Mouse (Mus musculus) right cerebral cortex, adult 18-20 months (tissue): ENCODE results near the gene Elk3.

Experiments used
- DNase-seq: peaks from one replicate; pipeline ENCODE4 v3.0.0; 2022; ENCODE audit warnings: mixed read lengths

The Elk3 gene

DNA sequence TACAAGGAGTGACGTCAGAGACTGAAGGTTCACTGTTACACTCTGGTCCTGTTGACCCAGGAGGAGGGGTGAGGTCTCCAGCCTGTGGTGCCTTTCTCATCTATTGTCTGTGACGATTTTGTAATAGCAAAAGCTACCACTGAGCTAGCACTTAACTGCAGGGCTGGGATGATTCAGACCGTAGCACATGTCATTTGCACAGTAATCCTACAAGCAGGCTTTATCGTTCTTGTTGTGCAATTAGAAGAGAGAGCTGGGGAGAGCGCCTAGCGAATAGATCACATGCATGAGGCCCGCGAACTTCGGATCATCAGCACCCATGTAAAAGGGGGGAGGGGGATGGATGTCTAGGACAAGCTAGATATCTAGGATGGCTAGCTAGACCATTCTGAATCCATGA lies 45.1 kb downstream of the Elk3 start:
- no peak for DNase-seq

GRCm38 (mm10) chr10:93264001-93264400 lies 46.9 kb downstream of the Elk3 start:
- DNase-seq: no peak

DNA sequence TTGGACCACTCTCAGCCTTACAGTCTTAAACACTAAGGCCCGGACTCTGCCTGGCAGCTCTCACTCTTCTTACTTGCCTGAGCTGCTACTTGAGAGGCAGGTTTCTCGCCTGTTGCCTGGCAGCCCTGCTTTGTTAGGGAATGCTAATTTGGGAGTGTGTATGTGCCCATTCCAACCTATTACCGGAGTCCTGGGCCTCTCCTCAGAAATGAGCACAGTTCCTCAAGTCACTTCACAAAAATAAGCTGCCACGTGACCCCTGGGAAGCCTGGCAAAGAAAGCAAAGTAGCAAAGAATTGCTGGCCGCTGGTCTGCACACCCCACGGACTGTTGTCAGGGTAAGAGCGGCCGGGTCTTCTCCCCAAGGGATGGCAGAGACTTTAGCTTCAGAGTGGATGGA lies 47.5 kb downstream of the Elk3 start:
- peak; percentile 49 for DNase-seq

DNA sequence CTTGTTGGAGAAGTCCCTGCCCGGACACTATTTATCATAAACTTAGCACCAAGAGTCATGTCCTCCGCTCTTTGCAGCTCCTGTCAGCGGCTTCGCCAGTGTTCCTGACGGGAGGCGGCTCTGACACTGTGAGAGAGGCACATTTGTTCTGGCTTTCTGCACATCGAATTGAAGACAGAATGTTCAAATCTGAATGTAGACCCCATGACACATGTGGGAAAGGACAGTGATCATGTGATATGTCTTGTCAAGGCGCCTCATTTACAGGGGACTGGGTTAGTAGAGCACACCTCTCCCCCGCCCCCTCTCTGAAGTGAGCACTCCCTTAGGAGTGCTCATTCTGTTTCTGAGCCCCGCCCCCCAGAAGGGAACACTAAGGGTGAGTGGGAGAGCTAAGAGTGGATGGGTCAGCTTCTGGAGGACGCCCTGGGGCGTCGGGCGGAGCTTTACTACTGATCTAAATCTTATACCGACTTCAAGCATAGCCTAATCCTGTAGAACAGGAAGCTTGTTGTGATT lies 48.9 kb downstream of the Elk3 start:
- DNase-seq: no peak

GRCm38 (mm10) chr10:93261132-93261980 lies 49.6 kb downstream of the Elk3 start:
- DNase-seq: peak; percentile 54

DNA sequence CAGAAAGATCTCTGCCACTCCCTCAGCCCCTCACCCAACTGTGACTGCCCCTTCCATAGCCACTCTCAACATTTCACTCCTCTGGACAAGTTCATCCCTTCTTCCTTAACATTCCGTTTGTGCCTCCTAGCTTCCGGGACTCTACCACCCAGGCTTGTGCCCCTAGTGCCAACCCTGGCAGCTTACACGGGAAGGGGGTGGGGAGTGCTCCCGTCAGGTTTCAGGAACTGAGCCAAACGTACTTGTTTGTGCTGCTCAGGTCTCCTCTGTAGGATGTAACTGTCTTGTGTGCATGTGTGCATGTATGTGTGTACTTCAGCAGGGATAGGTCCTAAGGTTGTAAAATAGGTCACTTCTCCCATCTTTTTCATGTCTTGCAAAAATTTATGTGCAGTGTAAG lies 51.1 kb downstream of the Elk3 start:
- DNase-seq: no peak

GRCm38 (mm10) chr10:93255294-93255693 lies 55.6 kb downstream of the Elk3 start:
- DNase-seq: peak; percentile 62

GRCm38 (mm10) chr10:93253156-93253555 lies 57.8 kb downstream of the Elk3 start:
- DNase-seq: no peak

DNA sequence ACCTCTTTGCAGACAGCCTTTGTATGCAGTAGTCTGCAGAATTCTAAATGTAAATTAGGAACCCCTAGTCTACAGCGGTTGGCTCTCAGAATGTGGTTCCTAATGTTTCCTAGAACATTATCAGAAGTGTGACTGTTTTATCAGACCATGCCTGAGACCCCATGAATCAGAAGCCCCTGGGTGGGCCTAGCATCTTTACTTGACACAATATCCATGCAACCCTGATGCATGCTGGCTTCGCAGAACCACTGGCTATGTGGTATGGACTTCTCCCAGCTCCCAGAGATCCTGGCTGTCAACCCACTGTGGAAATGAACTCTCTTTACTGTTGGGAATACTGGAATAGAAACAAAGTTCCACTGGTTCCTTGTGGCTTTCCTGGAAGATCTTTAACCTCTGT lies 58.3 kb downstream of the Elk3 start:
- DNase-seq: no peak

DNA sequence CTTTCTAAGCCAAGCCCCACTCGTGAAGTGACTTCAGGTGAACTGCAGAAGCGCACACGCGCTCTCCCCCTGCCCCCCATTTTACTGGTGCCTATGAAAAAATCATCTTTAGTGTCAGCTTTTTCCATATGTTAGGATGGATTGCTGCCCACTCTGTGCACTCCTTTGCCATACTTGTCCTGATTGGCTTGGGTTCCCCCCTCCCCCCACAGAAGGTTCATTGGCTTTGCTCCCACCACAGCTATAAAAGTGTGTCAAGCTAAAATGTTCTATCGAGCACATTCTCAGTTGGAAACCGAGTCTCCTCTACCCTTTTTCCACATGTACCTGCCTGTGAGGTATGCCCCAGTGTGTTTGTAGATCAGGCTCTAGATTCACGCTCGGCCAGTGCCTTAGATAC lies 59.5 kb downstream of the Elk3 start:
- DNase-seq: no peak

DNA sequence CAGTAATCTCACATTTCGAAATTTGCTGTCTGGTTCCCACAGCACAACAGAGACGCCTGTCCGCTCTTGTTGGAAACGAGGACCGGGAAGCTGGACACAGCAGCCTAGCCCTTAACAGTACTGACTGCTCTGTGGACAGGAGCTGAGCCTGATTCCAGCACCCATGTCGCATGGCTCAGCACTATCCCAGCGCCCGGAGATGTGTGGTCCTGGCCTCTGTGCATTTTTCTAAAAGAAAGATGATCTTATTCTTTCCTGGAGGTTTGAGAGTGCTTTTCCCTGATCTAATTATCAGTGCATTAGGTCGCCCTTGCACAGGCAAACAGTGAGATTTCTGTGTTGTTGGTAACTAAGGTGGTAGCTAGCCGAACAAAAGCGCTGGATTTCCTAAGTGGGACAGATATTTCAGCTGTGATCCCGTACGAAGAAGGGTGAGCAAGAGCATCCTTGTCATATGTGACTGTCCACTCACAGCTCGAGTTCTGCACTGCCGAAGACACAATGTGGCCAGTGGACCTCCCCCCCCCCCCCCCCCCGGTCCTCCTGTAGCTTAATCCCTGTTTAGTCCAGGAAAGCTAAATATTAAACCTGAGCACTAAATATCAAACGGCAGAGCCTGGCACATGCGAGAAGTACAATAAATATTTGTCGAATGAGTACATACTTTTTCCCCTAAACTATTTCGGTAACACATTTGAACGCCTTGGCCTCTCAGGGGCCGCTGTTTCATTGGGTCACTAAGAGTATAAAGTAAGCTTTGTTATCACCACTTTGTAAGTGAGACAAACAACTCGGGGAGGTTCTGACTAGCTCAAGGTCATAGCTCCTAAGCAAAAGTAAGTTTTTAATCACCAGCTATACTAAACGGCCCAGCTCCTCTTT lies 60.3 kb downstream of the Elk3 start:
- no peak for DNase-seq

DNA sequence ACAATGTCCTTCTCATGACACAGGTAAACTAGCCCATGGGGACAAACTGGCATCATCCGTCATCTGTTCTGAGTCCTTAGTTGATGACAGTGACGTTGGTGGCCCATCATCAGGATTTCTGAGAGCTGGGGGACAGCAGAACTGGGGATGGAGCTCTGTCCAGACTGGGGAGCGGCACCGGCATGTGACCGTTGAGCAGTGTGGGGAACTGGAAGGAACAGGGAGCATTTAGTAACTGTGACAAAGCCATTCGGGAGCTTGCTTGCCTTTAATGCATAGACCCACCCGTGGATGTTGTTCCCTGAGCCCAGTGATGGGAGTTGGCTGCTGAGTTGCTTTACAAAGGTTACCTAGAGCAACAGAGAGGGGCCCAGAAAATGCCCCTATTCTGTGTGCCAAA lies 61.0 kb downstream of the Elk3 start:
- DNase-seq: no peak

GRCm38 (mm10) chr10:93248416-93248815 lies 62.5 kb downstream of the Elk3 start:
- DNase-seq: no peak

DNA sequence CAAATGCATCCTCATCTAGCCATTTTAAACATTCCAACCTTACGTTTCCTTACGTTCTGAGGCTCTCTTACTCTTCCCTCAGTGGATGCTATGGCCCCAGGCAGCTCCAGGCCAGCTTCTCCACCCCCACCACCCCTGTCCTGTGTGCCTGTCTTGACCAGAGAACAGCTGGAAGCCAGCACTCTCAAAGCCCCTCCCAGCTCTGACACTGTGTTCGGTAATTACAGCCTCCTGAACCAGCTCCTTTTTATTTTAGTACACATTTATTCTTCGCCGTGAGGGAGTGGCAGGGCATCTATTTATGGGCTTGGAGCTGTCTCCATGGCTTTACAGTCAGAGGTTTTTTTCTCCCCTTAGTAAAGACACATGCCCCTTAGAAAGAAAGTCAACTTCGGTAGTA lies 63.0 kb downstream of the Elk3 start:
- no peak for DNase-seq

GRCm38 (mm10) chr10:93247422-93247821 lies 63.5 kb downstream of the Elk3 start:
- no peak for DNase-seq

GRCm38 (mm10) chr10:93246185-93246920 lies 64.6 kb downstream of the Elk3 start:
- no peak for DNase-seq

DNA sequence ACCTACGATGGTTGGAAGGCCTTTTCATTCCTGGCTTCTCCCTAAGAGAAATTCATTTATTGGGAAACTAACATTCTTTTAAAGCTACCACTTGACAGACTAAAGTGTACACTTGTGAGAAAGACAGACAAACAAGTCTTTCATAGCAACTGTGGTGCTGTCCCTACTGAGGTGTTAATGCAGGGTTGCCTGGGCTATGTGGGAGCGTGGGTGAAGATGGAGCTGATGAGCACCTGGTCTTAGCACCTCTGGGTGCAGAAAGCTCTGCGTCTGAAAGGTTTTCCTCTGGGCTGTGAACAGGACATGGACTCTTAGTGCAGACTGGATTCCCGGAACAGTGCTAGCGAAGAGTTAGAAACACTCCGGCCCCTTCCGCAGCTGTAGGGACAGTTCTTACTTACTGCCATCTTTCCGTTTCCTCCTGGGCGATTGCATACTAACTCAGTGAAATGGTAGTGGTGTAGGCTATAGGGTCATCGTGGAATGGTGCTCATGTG lies 66.7 kb downstream of the Elk3 start:
- no peak for DNase-seq

DNA sequence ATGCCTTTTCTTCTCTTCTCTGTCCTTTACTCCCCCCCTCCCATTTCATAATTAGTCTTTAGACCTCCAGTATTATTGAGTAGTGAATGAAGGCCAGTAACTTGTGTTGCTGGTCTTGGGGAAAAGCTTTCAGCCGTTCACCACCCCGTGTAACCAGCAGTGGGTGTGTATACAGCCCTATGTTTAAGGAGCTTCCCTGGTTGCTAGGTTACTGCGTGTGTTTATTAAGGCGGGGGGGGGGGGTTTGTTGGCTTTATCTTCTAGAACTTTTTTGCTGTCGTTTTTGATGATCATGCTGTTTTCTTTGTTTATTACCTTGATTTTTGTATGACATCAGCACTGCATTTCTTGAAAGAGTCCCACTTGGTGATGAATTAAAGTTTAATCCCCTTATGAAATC lies 68.1 kb downstream of the Elk3 start:
- DNase-seq: no peak

- DNase-seq: no peak
Measured at GRCm38 (mm10) chr10:93242208-93242607, 68.7 kb downstream of the Elk3 start.

DNA sequence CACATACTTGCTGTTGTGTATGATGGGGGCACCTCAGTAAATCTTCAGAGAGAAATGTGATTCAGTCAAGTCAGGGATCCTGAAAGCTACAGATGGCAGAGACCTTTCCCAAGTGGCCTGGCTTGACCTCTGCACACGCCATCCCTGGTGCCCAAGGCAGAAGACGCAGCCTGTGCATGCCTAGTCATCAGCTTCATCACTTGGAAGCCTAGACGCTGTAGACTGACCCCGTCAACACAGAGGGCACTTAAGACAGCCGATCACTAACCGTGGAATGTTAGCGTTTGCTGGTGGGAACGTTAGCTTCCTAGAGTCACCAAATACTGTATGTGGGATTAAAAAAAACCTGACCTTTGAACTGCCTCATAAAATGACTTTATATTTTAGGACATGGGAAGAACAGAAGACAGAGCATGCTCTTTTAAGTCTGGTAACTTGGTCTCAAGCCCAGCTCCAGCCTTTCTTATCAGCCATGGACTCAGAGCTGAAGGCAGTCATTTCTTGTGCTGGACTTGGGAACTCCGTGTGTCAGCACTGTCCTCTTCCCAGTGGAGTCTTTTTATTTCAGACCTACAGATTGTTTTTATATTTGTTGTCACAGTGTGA lies 71.6 kb downstream of the Elk3 start:
- DNase-seq: no peak

- DNase-seq: no peak
Measured at GRCm38 (mm10) chr10:93234692-93235091, 76.2 kb downstream of the Elk3 start.

- DNase-seq: no peak
Measured at GRCm38 (mm10) chr10:93233665-93234194, 77.2 kb downstream of the Elk3 start.
